Mouse (Mus musculus): Measurements from ENCODE around the gene Mid1. TPM values are rescaled to one million over a fixed set of nuclear protein-coding genes. Genes with fewer than 3 reads are reported as not detected.
"Not testable (repeated sequence)": the region's sequence is repeated elsewhere in the genome, so short reads cannot be mapped to it uniquely, and the experiment has no call there.

Gene Mid1
- polyA plus RNA-seq, 1 experiment from 2014 or later: 12.8 TPM

- H3K27ac ChIP-seq; H3K4me3 ChIP-seq (replicated peaks); H3K4me2 ChIP-seq (replicated peaks); H3K4me1 ChIP-seq (replicated peaks); H3K9ac ChIP-seq (replicated peaks); H3K27me3 ChIP-seq; ATAC-seq: not testable (repeated sequence)
- 79% methylated on average over 6 of the region's 6 CpGs for WGBS
- Histone ChIP-seq H3K9me3 (peaks cover 61% of the 10 kb centered on the region), H3K36me3 (peaks cover 25% of the 10 kb centered on the region)
Measured at GRCm38 (mm10) chrX:169974974-169975373, 290.0 kb downstream of the Mid1 start.

- not testable (repeated sequence) for H3K4me2 ChIP-seq (replicated peaks); ATAC-seq; H3K4me3 ChIP-seq (replicated peaks); H3K4me1 ChIP-seq (replicated peaks); H3K9ac ChIP-seq (replicated peaks); H3K27ac ChIP-seq; H3K27me3 ChIP-seq
- peaks cover 21% of the 10 kb centered on the region; the same call in 1 of the 2 replicates for H3K36me3 ChIP-seq
- peaks cover 59% of the 10 kb centered on the region for H3K9me3 ChIP-seq
- 86% methylated on average over 3 of the region's 3 CpGs for WGBS
Measured at GRCm38 (mm10) chrX:169975681-169976131, 290.7 kb downstream of the Mid1 start.

GRCm38 (mm10) chrX:169976340-169976739 lies 291.3 kb downstream of the Mid1 start:
- not testable (repeated sequence) for ATAC-seq; H3K27me3 ChIP-seq; H3K4me1 ChIP-seq (replicated peaks); H3K27ac ChIP-seq; H3K4me3 ChIP-seq (replicated peaks); H3K4me2 ChIP-seq (replicated peaks); H3K9ac ChIP-seq (replicated peaks)
- 69% methylated on average over 5 of the region's 5 CpGs for WGBS
- peaks cover 63% of the 10 kb centered on the region for H3K9me3 ChIP-seq
- peaks cover 21% of the 10 kb centered on the region; the same call in 1 of the 2 replicates for H3K36me3 ChIP-seq

- H3K4me1 ChIP-seq (replicated peaks); H3K4me2 ChIP-seq (replicated peaks); H3K4me3 ChIP-seq (replicated peaks); H3K9ac ChIP-seq (replicated peaks); H3K27ac ChIP-seq; ATAC-seq; H3K27me3 ChIP-seq: not testable (repeated sequence)
- Histone ChIP-seq H3K36me3 (peaks cover 37% of the 10 kb centered on the region), H3K9me3 (peaks cover 68% of the 10 kb centered on the region)
- WGBS: 90% methylated on average over 7 of the region's 7 CpGs
Measured at GRCm38 (mm10) chrX:169977856-169978435, 292.9 kb downstream of the Mid1 start.

GRCm38 (mm10) chrX:169978436-169979381 lies 293.7 kb downstream of the Mid1 start:
- WGBS: 73% methylated on average over 29 of the region's 29 CpGs
- H3K9ac ChIP-seq (replicated peaks); H3K27ac ChIP-seq; H3K27me3 ChIP-seq; H3K4me1 ChIP-seq (replicated peaks): not testable (repeated sequence)
- ATAC-seq: 0 out of 2 replicates have a peak, but pooled peaks have one; percentile 32
- Histone ChIP-seq H3K4me3 (replicated peaks) (peak overlapping the region; percentile 3; the same call in 1 of the 2 replicates), H3K36me3 (peaks cover 44% of the 10 kb centered on the region), H3K4me2 (replicated peaks) (peak overlapping the region; percentile 28), H3K9me3 (peaks cover 71% of the 10 kb centered on the region)

- H3K27me3 ChIP-seq; H3K4me1 ChIP-seq (replicated peaks); H3K9ac ChIP-seq (replicated peaks); H3K27ac ChIP-seq: not testable (repeated sequence)
- Histone ChIP-seq H3K36me3 (peaks cover 48% of the 10 kb centered on the region), H3K9me3 (peaks cover 72% of the 10 kb centered on the region), H3K4me3 (replicated peaks) (peak overlapping the region; percentile 3; the same call in 1 of the 2 replicates), H3K4me2 (replicated peaks) (peak overlapping the region; percentile 28)
- peak; percentile 22 for ATAC-seq
- WGBS: 76% methylated on average over 20 of the region's 20 CpGs
Measured at GRCm38 (mm10) chrX:169979461-169980202, 294.6 kb downstream of the Mid1 start.

GRCm38 (mm10) chrX:169980203-169980556 lies 295.2 kb downstream of the Mid1 start:
- not testable (repeated sequence) for H3K9ac ChIP-seq (replicated peaks)

GRCm38 (mm10) chrX:169980809-169981289 lies 295.9 kb downstream of the Mid1 start:
- H3K27me3 ChIP-seq: no peaks in the 10 kb centered on the region
- peaks cover 4% of the 10 kb centered on the region; the same call in 1 of the 2 replicates for H3K4me1 ChIP-seq (replicated peaks)
- no peak for ATAC-seq
- H3K36me3 ChIP-seq: peaks cover 58% of the 10 kb centered on the region
- no peak overlapping the region for H3K4me2 ChIP-seq (replicated peaks)
- WGBS: 89% methylated on average over 12 of the region's 12 CpGs
- H3K9me3 ChIP-seq: peaks cover 72% of the 10 kb centered on the region
- no peak overlapping the region for H3K4me3 ChIP-seq (replicated peaks)
- no peak overlapping the region for H3K27ac ChIP-seq
- no peak overlapping the region for H3K9ac ChIP-seq (replicated peaks)

More at GRCm38 (mm10) chrX:169980203-169980556, 295.2 kb downstream of the Mid1 start:
- not testable (repeated sequence) for H3K4me3 ChIP-seq (replicated peaks); H3K4me2 ChIP-seq (replicated peaks); ATAC-seq; H3K27ac ChIP-seq; H3K4me1 ChIP-seq (replicated peaks); H3K27me3 ChIP-seq
- peaks cover 71% of the 10 kb centered on the region for H3K9me3 ChIP-seq
- 86% methylated on average over 6 of the region's 6 CpGs for WGBS
- peaks cover 53% of the 10 kb centered on the region for H3K36me3 ChIP-seq

- not testable (repeated sequence) for H3K9ac ChIP-seq (replicated peaks); H3K4me2 ChIP-seq (replicated peaks); H3K27ac ChIP-seq; H3K4me1 ChIP-seq (replicated peaks); H3K27me3 ChIP-seq; H3K4me3 ChIP-seq (replicated peaks); ATAC-seq
- WGBS: 92% methylated on average over 19 of the region's 19 CpGs
- H3K36me3 ChIP-seq: peaks cover 64% of the 10 kb centered on the region
- H3K9me3 ChIP-seq: peaks cover 77% of the 10 kb centered on the region
Measured at GRCm38 (mm10) chrX:169981761-169982181, 296.8 kb downstream of the Mid1 start.

- not testable (repeated sequence) for H3K4me1 ChIP-seq (replicated peaks); ATAC-seq; H3K27me3 ChIP-seq; H3K4me2 ChIP-seq (replicated peaks); H3K9ac ChIP-seq (replicated peaks); H3K27ac ChIP-seq; H3K4me3 ChIP-seq (replicated peaks)
- peaks cover 78% of the 10 kb centered on the region for H3K9me3 ChIP-seq
- H3K36me3 ChIP-seq: peaks cover 68% of the 10 kb centered on the region
- 92% methylated on average over 23 of the region's 23 CpGs for WGBS
Measured at GRCm38 (mm10) chrX:169982606-169983400, 297.8 kb downstream of the Mid1 start.
